Mouse (Mus musculus) liver, adult 2 months (tissue): Measurements from ENCODE around the gene Sfmbt2.

ENCODE experiments used
- CTCF ChIP-seq: fragments of 200-500 bp; IDR thresholded peaks from 2 replicates; pipeline ENCODE4 v1.5.1; 2011; ENCODE audit warnings: low read depth, low read length, control low read depth
- POLR2A ChIP-seq: fragments of 200-500 bp; IDR thresholded peaks from 2 replicates; pipeline ENCODE4 v1.6.1; 2011; ENCODE audit warnings: low read length, control low read depth; ENCODE audit not compliant: insufficient read depth; ENCODE audit errors: extremely low read depth

- TF ChIP-seq POLR2A (no peak), CTCF (no peak)
Observed at GRCm38 (mm10) chr2:10565491-10565890, 195.2 kb downstream of the Sfmbt2 start.
